Mouse (Mus musculus): ENCODE data around the gene Stard3.

The Stard3 gene

GRCm38 (mm10) chr11:98347385-98348082 is 10.6 kb upstream of the Stard3 start:
- DNase-seq (ENCODE audit: low read depth, low spot score), result no peak

- DNase-seq (ENCODE audit: low read depth, low spot score), result peak; percentile 84
Measured at GRCm38 (mm10) chr11:98348083-98348961, 9.8 kb upstream of the Stard3 start, which contains the start of gene Ppp1r1b. TSS of gene Ppp1r1b (plus strand) at chr11:98348404.

GRCm38 (mm10) chr11:98349308-98349707 is 8.9 kb upstream of the Stard3 start:
- DNase-seq (ENCODE audit: low read depth, low spot score), result peak; percentile 36

GRCm38 (mm10) chr11:98352272-98352990 is 5.7 kb upstream of the Stard3 start:
- no peak for DNase-seq (ENCODE audit: low read depth, low spot score)

- no peak for DNase-seq (ENCODE audit: low read depth, low spot score)
Measured at GRCm38 (mm10) chr11:98353651-98354211, 4.4 kb upstream of the Stard3 start.

- DNase-seq (ENCODE audit: low read depth, low spot score), result no peak
Measured at GRCm38 (mm10) chr11:98354445-98354844, 3.7 kb upstream of the Stard3 start.

- peak; percentile 93 for DNase-seq (ENCODE audit: low read depth, low spot score)
Measured at GRCm38 (mm10) chr11:98355732-98356299, 2.4 kb upstream of the Stard3 start.

GRCm38 (mm10) chr11:98356625-98357394 is 1.4 kb upstream of the Stard3 start:
- no peak for DNase-seq (ENCODE audit: low read depth, low spot score)

GRCm38 (mm10) chr11:98357396-98358160 is 590 bp upstream of the Stard3 start:
- DNase-seq (ENCODE audit: low read depth, low spot score), result no peak

- no peak for DNase-seq (ENCODE audit: low read depth, low spot score)
Measured at GRCm38 (mm10) chr11:98360866-98361521, 2.8 kb downstream of the Stard3 start.

- no peak for DNase-seq (ENCODE audit: low read depth, low spot score)
Measured at GRCm38 (mm10) chr11:98363817-98364216, 5.6 kb downstream of the Stard3 start.

GRCm38 (mm10) chr11:98364410-98364809 is 6.2 kb downstream of the Stard3 start:
- DNase-seq (ENCODE audit: low read depth, low spot score), result no peak

- no peak for DNase-seq (ENCODE audit: low read depth, low spot score)
Measured at GRCm38 (mm10) chr11:98366290-98366689, 8.1 kb downstream of the Stard3 start.

GRCm38 (mm10) chr11:98367171-98367862 is 9.1 kb downstream of the Stard3 start:
- DNase-seq (ENCODE audit: low read depth, low spot score), result no peak

- no peak for DNase-seq (ENCODE audit: low read depth, low spot score)
Measured at GRCm38 (mm10) chr11:98367863-98368186, 9.7 kb downstream of the Stard3 start.

GRCm38 (mm10) chr11:98369337-98369736 is 11.2 kb downstream of the Stard3 start:
- DNase-seq (ENCODE audit: low read depth, low spot score), result no peak

- DNase-seq (ENCODE audit: low read depth, low spot score), result no peak
Measured at GRCm38 (mm10) chr11:98370588-98370987, 12.4 kb downstream of the Stard3 start.

- peak; percentile 83 for DNase-seq (ENCODE audit: low read depth, low spot score)
Measured at GRCm38 (mm10) chr11:98371556-98372240, 13.5 kb downstream of the Stard3 start.

Measured in R1 (cell line).